Mouse (Mus musculus): ENCODE measurements around the gene Nr1d1. TPM values are rescaled to one million over a fixed set of nuclear protein-coding genes. Genes with fewer than 3 reads are reported as not detected.
"Not testable (repeated sequence)": the region's sequence is repeated elsewhere in the genome, so short reads cannot be mapped to it uniquely, and the experiment has no call there.

The Nr1d1 gene
- polyA plus RNA-seq, 1 experiment: 27.7 TPM

DNA sequence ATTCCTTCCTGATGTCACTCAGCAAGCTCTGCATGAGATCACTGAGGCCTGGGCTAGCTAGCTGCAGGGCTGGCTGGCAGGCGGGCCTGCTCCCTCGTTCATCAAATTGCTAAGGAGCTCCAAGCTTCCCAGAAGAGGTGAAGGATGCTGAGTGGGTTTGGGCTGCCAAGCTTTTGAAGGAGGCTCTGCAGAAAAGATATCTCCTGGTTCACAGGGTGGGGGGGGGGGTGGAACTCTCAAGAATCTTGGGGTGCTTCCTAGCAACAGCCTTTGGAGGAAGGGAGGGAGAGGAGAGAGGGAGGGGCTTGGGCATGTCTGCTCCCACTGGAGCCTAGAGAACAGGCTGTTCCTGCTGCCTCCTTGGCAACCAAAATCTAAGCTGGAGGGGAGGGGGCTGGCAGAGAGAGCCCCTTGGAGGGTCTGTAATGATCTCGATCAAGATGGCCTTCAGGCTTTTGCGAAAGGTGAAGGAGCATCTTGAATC lies 36.7 kb downstream of the Nr1d1 start:
- no peaks in the 10 kb centered on the region for H3K36me3 ChIP-seq (ENCODE audit: control insufficient read depth, insufficient read depth, low read length)
- no peak overlapping the region for H3K4me3 ChIP-seq (ENCODE audit: extremely low read depth, insufficient read depth, insufficient read length)
- H3K4me1 ChIP-seq (ENCODE audit: control insufficient read depth, insufficient read depth, insufficient read length): peaks cover 6% of the 10 kb centered on the region
- WGBS: 78% methylated on average over 4 of the region's 4 CpGs
- TF ChIP-seq POLR2A (IDR thresholded peaks at IDR 0.05; ENCODE audit: low read depth, low read length) (no peak), CTCF (IDR thresholded peaks at IDR 0.05; ENCODE audit: extremely low read depth, insufficient read depth, insufficient read length, insufficient replicate concordance) (no peak)
- no peaks in the 10 kb centered on the region for H3K27me3 ChIP-seq (ENCODE audit: control insufficient read depth, insufficient read depth, low read length)
- no peak for DNase-seq (ENCODE audit: low read depth in 1 of 2, low spot score in 2 of 2)
- H3K27ac ChIP-seq (ENCODE audit: insufficient read depth, low read length): no peak overlapping the region

DNA sequence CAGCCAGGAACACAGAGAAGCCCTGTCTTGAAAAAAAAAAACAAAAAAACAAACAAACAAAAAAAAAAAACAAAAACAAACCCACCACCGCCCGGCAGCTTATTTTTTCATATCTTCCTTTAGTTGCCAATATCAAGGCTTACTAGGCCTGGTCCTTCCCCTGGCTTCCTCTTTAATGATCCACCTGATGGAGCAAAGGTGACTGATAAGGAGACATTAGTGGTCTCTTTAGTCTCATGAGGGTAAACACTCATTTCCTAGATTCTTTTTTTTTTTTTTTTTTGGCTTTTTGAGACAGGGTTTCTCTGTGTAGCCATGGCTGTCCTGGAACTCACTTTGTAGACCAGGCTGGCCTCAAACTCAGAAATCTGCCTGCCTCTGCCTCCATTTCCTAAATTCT lies 37.9 kb downstream of the Nr1d1 start:
- not testable (repeated sequence) for DNase-seq (ENCODE audit: low read depth in 1 of 2, low spot score in 2 of 2); H3K36me3 ChIP-seq (ENCODE audit: control insufficient read depth, insufficient read depth, low read length); H3K27me3 ChIP-seq (ENCODE audit: control insufficient read depth, insufficient read depth, low read length); H3K4me3 ChIP-seq (ENCODE audit: extremely low read depth, insufficient read depth, insufficient read length); H3K27ac ChIP-seq (ENCODE audit: insufficient read depth, low read length); H3K4me1 ChIP-seq (ENCODE audit: control insufficient read depth, insufficient read depth, insufficient read length)
- whole genome bisulfite sequencing: 81% methylated on average over 2 of the region's 2 CpGs

DNA sequence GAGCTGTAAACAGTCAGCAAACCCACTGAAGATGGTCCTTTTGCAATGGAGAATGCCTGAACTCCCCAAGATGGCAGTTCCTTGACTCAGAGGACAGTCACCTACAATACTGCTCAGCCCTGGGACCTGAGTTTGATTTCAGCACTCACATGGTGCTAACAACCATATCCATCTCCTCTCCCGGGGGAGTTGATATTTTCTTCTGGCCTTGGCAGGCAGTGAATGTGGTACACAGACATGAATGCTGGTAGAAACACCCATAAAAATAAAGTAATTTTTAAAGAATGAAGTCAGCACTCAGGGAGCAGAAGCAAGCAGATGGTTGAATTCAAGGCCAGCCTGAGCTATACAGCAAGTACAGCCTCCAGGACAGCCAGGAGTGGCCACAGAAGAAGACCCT lies 39.0 kb downstream of the Nr1d1 start:
- H3K4me3 ChIP-seq (ENCODE audit: extremely low read depth, insufficient read depth, insufficient read length): no peak overlapping the region
- no peaks in the 10 kb centered on the region for H3K27me3 ChIP-seq (ENCODE audit: control insufficient read depth, insufficient read depth, low read length)
- TF ChIP-seq POLR2A (IDR thresholded peaks at IDR 0.05; ENCODE audit: low read depth, low read length) (no peak), CTCF (IDR thresholded peaks at IDR 0.05; ENCODE audit: extremely low read depth, insufficient read depth, insufficient read length, insufficient replicate concordance) (no peak)

DNA sequence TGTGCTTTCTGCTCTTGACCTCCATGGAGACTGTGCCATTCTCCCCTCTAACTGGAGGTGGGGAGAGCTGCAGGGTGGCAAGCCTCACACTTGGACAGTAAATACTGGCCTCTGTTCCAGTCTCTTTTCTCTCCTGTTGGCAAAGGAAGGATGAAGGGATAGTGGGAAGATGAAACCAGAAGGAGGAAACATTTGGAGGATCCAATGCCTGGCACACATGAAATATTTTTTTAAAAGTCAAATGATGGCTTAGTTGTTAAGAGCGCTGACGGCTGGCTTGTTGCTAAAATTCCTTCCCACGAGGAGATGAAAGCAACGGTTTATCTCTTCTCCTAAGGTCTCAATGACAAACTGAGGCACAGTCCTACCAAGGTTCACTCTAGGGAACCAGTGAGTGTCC lies 40.0 kb downstream of the Nr1d1 start:
- H3K4me3 ChIP-seq (ENCODE audit: extremely low read depth, insufficient read depth, insufficient read length): no peak overlapping the region
- no peaks in the 10 kb centered on the region for H3K36me3 ChIP-seq (ENCODE audit: control insufficient read depth, insufficient read depth, low read length)
- no peak for DNase-seq (ENCODE audit: low read depth in 1 of 2, low spot score in 2 of 2)
- 93% methylated on average over 4 of the region's 4 CpGs for WGBS
- H3K27ac ChIP-seq (ENCODE audit: insufficient read depth, low read length): no peak overlapping the region
- TF ChIP-seq POLR2A (IDR thresholded peaks at IDR 0.05; ENCODE audit: low read depth, low read length) (no peak), CTCF (IDR thresholded peaks at IDR 0.05; ENCODE audit: extremely low read depth, insufficient read depth, insufficient read length, insufficient replicate concordance) (no peak)
- no peaks in the 10 kb centered on the region for H3K4me1 ChIP-seq (ENCODE audit: control insufficient read depth, insufficient read depth, insufficient read length)
- no peaks in the 10 kb centered on the region for H3K27me3 ChIP-seq (ENCODE audit: control insufficient read depth, insufficient read depth, low read length)

More for the DNA sequence above, 39.0 kb downstream of the Nr1d1 start:
- DNase-seq (ENCODE audit: low read depth in 1 of 2, low spot score in 2 of 2): no peak
- H3K36me3 ChIP-seq (ENCODE audit: control insufficient read depth, insufficient read depth, low read length): no peaks in the 10 kb centered on the region
- no peak overlapping the region for H3K27ac ChIP-seq (ENCODE audit: insufficient read depth, low read length)
- WGBS: 88% methylated on average over 1 of the region's 1 CpGs
- H3K4me1 ChIP-seq (ENCODE audit: control insufficient read depth, insufficient read depth, insufficient read length): peaks cover 3% of the 10 kb centered on the region; the same call in 1 of the 2 replicates

DNA sequence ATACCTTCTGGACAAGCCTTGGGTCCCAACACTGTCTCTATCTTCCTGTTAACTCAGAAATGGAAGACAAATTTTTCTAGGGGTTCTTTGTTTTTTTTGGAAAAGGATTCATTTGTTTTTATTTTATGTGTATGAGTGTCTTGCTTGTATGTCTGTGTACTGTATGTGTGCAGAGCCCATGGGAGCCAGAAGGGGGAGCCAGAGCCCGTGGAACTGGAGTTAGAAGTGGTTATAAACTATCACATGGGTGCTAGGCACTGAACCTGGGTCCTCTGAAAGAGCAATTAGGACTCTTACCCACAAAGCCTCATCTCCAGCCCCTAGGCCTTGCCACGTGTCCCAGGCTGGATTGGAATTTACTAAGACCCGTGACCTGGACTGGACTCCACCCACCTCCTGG lies 41.1 kb downstream of the Nr1d1 start:
- Histone ChIP-seq H3K4me1 (ENCODE audit: control insufficient read depth, insufficient read depth, insufficient read length) (no peaks in the 10 kb centered on the region), H3K27me3 (ENCODE audit: control insufficient read depth, insufficient read depth, low read length) (no peaks in the 10 kb centered on the region), H3K36me3 (ENCODE audit: control insufficient read depth, insufficient read depth, low read length) (no peaks in the 10 kb centered on the region), H3K27ac (ENCODE audit: insufficient read depth, low read length) (no peak overlapping the region), H3K4me3 (ENCODE audit: extremely low read depth, insufficient read depth, insufficient read length) (no peak overlapping the region)
- WGBS: 82% methylated on average over 3 of the region's 3 CpGs
- TF ChIP-seq CTCF (IDR thresholded peaks at IDR 0.05; ENCODE audit: extremely low read depth, insufficient read depth, insufficient read length, insufficient replicate concordance) (no peak), POLR2A (IDR thresholded peaks at IDR 0.05; ENCODE audit: low read depth, low read length) (no peak)
- no peak for DNase-seq (ENCODE audit: low read depth in 1 of 2, low spot score in 2 of 2)

DNA sequence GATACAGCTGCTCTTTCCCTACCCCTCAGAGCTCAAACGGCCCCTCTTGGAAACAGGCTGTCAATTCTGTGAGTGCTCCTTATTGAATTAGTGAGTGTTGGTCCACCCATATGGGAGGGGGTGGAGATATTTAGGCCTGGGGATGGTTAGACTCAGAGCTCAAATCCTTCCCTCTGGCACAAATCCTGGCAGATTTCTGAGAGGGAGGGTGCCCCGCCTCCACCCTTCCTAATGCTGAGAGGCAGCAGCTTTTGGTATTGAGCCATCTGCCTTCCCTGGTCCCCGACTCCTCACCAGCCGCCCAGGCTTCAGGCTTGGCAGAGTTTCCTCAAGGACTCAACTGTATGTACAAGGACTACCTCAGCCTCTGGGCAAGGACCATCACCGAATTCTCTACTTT lies 44.0 kb downstream of the Nr1d1 start:
- TF ChIP-seq POLR2A (IDR thresholded peaks at IDR 0.05; ENCODE audit: low read depth, low read length) (no peak), CTCF (IDR thresholded peaks at IDR 0.05; ENCODE audit: extremely low read depth, insufficient read depth, insufficient read length, insufficient replicate concordance) (no peak)
- DNase-seq (ENCODE audit: low read depth in 1 of 2, low spot score in 2 of 2): no peak
- H3K4me3 ChIP-seq (ENCODE audit: extremely low read depth, insufficient read depth, insufficient read length): no peak overlapping the region
- 86% methylated on average over 5 of the region's 5 CpGs for WGBS
- H3K4me1 ChIP-seq (ENCODE audit: control insufficient read depth, insufficient read depth, insufficient read length): peaks cover 4% of the 10 kb centered on the region; the same call in 1 of the 2 replicates
- no peaks in the 10 kb centered on the region for H3K36me3 ChIP-seq (ENCODE audit: control insufficient read depth, insufficient read depth, low read length)
- no peak overlapping the region for H3K27ac ChIP-seq (ENCODE audit: insufficient read depth, low read length)
- H3K27me3 ChIP-seq (ENCODE audit: control insufficient read depth, insufficient read depth, low read length): no peaks in the 10 kb centered on the region

DNA sequence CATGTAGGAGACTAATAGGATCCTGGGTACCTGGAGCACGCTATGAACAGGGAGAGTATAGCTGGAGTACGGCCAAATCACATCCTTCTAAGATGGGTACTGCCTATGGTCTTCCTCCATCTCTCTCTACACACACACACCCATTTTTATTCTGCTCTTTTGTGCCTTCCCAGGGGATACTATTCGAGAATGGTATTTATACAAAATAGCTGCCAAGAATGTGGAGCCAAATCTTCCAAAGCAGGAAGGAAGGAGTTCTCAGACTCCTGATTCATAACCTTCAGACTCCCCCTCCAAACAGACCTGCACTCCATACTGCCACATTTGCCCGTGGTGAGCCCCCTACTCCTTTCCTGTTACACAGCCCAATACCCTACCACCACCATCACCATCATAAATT lies 44.4 kb downstream of the Nr1d1 start:
- H3K27ac ChIP-seq (ENCODE audit: insufficient read depth, low read length): no peak overlapping the region
- TF ChIP-seq POLR2A (IDR thresholded peaks at IDR 0.05; ENCODE audit: low read depth, low read length): no peak
- no peak for TF ChIP-seq CTCF (IDR thresholded peaks at IDR 0.05; ENCODE audit: extremely low read depth, insufficient read depth, insufficient read length, insufficient replicate concordance)
- WGBS: 77% methylated on average over 4 of the region's 4 CpGs

More for the DNA sequence above, 44.4 kb downstream of the Nr1d1 start:
- Histone ChIP-seq H3K4me3 (ENCODE audit: extremely low read depth, insufficient read depth, insufficient read length) (no peak overlapping the region), H3K4me1 (ENCODE audit: control insufficient read depth, insufficient read depth, insufficient read length) (peaks cover 4% of the 10 kb centered on the region; the same call in 1 of the 2 replicates), H3K36me3 (ENCODE audit: control insufficient read depth, insufficient read depth, low read length) (peaks cover 2% of the 10 kb centered on the region; the same call in 1 of the 2 replicates), H3K27me3 (ENCODE audit: control insufficient read depth, insufficient read depth, low read length) (no peaks in the 10 kb centered on the region)
- DNase-seq (ENCODE audit: low read depth in 1 of 2, low spot score in 2 of 2): no peak

All from spleen, adult 2 months (tissue).